Mouse (Mus musculus): Measurements from ENCODE around the gene Ost4.

Gene Ost4

GRCm38 (mm10) chr5:30923119-30923518 lies 15.5 kb upstream of the Ost4 start:
- no peak for DNase-seq (ENCODE audit: low spot score)

- DNase-seq (ENCODE audit: low spot score): no peak
Measured at GRCm38 (mm10) chr5:30922581-30923041, 15.0 kb upstream of the Ost4 start.

- DNase-seq (ENCODE audit: low spot score): peak; percentile 80
Measured at GRCm38 (mm10) chr5:30921256-30922033, 13.9 kb upstream of the Ost4 start, which contains the start of gene Khk. Gene Khk (plus strand): TSS chr5:30921431.

- DNase-seq (ENCODE audit: low spot score): no peak
Measured at GRCm38 (mm10) chr5:30920621-30921020, 13.0 kb upstream of the Ost4 start.

- no peak for DNase-seq (ENCODE audit: low spot score)
Measured at GRCm38 (mm10) chr5:30919831-30920614, 12.4 kb upstream of the Ost4 start.

- DNase-seq (ENCODE audit: low spot score): no peak
Measured at GRCm38 (mm10) chr5:30918691-30919090, 11.1 kb upstream of the Ost4 start.

GRCm38 (mm10) chr5:30917891-30918670 lies 10.5 kb upstream of the Ost4 start:
- no peak for DNase-seq (ENCODE audit: low spot score)

GRCm38 (mm10) chr5:30917348-30917747 lies 9.8 kb upstream of the Ost4 start:
- no peak for DNase-seq (ENCODE audit: low spot score)

- DNase-seq (ENCODE audit: low spot score): no peak
Measured at GRCm38 (mm10) chr5:30916841-30917240, 9.3 kb upstream of the Ost4 start.

- DNase-seq (ENCODE audit: low spot score): peak; percentile 91
Measured at GRCm38 (mm10) chr5:30915974-30916433, 8.4 kb upstream of the Ost4 start.

- no peak for DNase-seq (ENCODE audit: low spot score)
Measured at GRCm38 (mm10) chr5:30915456-30915855, 7.9 kb upstream of the Ost4 start.

- DNase-seq (ENCODE audit: low spot score): no peak
Measured at GRCm38 (mm10) chr5:30914849-30915248, 7.3 kb upstream of the Ost4 start.

- DNase-seq (ENCODE audit: low spot score): no peak
Measured at GRCm38 (mm10) chr5:30914101-30914635, 6.6 kb upstream of the Ost4 start.

- DNase-seq (ENCODE audit: low spot score): peak; percentile 51
Measured at GRCm38 (mm10) chr5:30913060-30913841, 5.7 kb upstream of the Ost4 start, which contains the start of gene Emilin1. Gene Emilin1 (plus strand): TSS chr5:30913402.

GRCm38 (mm10) chr5:30912156-30912555 lies 4.6 kb upstream of the Ost4 start:
- DNase-seq (ENCODE audit: low spot score): no peak

GRCm38 (mm10) chr5:30910481-30910880 lies 2.9 kb upstream of the Ost4 start:
- no peak for DNase-seq (ENCODE audit: low spot score)

- DNase-seq (ENCODE audit: low spot score): no peak
Measured at GRCm38 (mm10) chr5:30909863-30910262, 2.3 kb upstream of the Ost4 start.

GRCm38 (mm10) chr5:30909300-30909659 lies 1.7 kb upstream of the Ost4 start:
- DNase-seq (ENCODE audit: low spot score): no peak

- no peak for DNase-seq (ENCODE audit: low spot score)
Measured at GRCm38 (mm10) chr5:30908426-30909299, 1.1 kb upstream of the Ost4 start.

GRCm38 (mm10) chr5:30901860-30902259 lies 5.7 kb downstream of the Ost4 start:
- no peak for DNase-seq (ENCODE audit: low spot score)

Data from ovary, adult 18-20 months (tissue).